Mouse (Mus musculus): ENCODE data around the gene Zfp260. TPM values are rescaled to one million over a fixed set of nuclear protein-coding genes. Genes with fewer than 3 reads are reported as not detected.
"Not testable (repeated sequence)": the region's sequence is repeated elsewhere in the genome, so short reads cannot be mapped to it uniquely, and the experiment has no call there.

The Zfp260 gene
- polyA plus RNA-seq, 1 experiment, result 63.8 TPM

GRCm38 (mm10) chr7:30090970-30091585, 3.5 kb upstream of the Zfp260 start:
- Histone ChIP-seq H3K4me1 (ENCODE audit: control insufficient read depth, insufficient read depth, low read length) (peaks cover 3% of the 10 kb centered on the region), H3K27ac (ENCODE audit: insufficient read depth, low read length) (peak overlapping the region; percentile 93), H3K36me3 (ENCODE audit: control insufficient read depth, insufficient read depth, low read length, poor library complexity, severe bottlenecking) (peaks cover 9% of the 10 kb centered on the region), H3K27me3 (ENCODE audit: control insufficient read depth, insufficient read depth, low read length, poor library complexity, severe bottlenecking) (no peaks in the 10 kb centered on the region), H3K9ac (ENCODE audit: low read depth, poor library complexity, severe bottlenecking) (peak overlapping the region; percentile 48), H3K9me3 (replicated peaks; ENCODE audit: control insufficient read depth, insufficient read depth, low read length, poor library complexity, severe bottlenecking) (no peaks in the 10 kb centered on the region), H3K4me3 (ENCODE audit: low read depth, low read length) (peak overlapping the region; percentile 64)
- TF ChIP-seq EP300 (IDR thresholded peaks at IDR 0.05; ENCODE audit: insufficient read depth, low read depth, low read length), result no peak
- TF ChIP-seq POLR2A (IDR thresholded peaks at IDR 0.05; ENCODE audit: insufficient read depth, low read length), result no peak
- TF ChIP-seq CTCF (IDR thresholded peaks at IDR 0.05; ENCODE audit: low read depth, low read length), result no peak

- Histone ChIP-seq H3K9me3 (replicated peaks; ENCODE audit: control insufficient read depth, insufficient read depth, low read length, poor library complexity, severe bottlenecking) (no peaks in the 10 kb centered on the region), H3K36me3 (ENCODE audit: control insufficient read depth, insufficient read depth, low read length, poor library complexity, severe bottlenecking) (no peaks in the 10 kb centered on the region), H3K4me1 (ENCODE audit: control insufficient read depth, insufficient read depth, low read length) (peaks cover 3% of the 10 kb centered on the region), H3K27me3 (ENCODE audit: control insufficient read depth, insufficient read depth, low read length, poor library complexity, severe bottlenecking) (no peaks in the 10 kb centered on the region), H3K4me3 (ENCODE audit: low read depth, low read length) (no peak overlapping the region), H3K27ac (ENCODE audit: insufficient read depth, low read length) (no peak overlapping the region), H3K9ac (ENCODE audit: low read depth, poor library complexity, severe bottlenecking) (no peak overlapping the region)
- TF ChIP-seq EP300 (IDR thresholded peaks at IDR 0.05; ENCODE audit: insufficient read depth, low read depth, low read length) (no peak), CTCF (IDR thresholded peaks at IDR 0.05; ENCODE audit: low read depth, low read length) (no peak), POLR2A (IDR thresholded peaks at IDR 0.05; ENCODE audit: insufficient read depth, low read length) (no peak)
Observed at GRCm38 (mm10) chr7:30092666-30093065, 1.9 kb upstream of the Zfp260 start.

- Histone ChIP-seq H3K36me3 (ENCODE audit: control insufficient read depth, insufficient read depth, low read length, poor library complexity, severe bottlenecking) (no peaks in the 10 kb centered on the region), H3K4me3 (ENCODE audit: low read depth, low read length) (peak overlapping the region; percentile 27; the same call in 1 of the 2 replicates), H3K4me1 (ENCODE audit: control insufficient read depth, insufficient read depth, low read length) (no peaks in the 10 kb centered on the region), H3K27ac (ENCODE audit: insufficient read depth, low read length) (peak overlapping the region; percentile 76), H3K9ac (ENCODE audit: low read depth, poor library complexity, severe bottlenecking) (peak overlapping the region; percentile 77), H3K9me3 (replicated peaks; ENCODE audit: control insufficient read depth, insufficient read depth, low read length, poor library complexity, severe bottlenecking) (no peaks in the 10 kb centered on the region), H3K27me3 (ENCODE audit: control insufficient read depth, insufficient read depth, low read length, poor library complexity, severe bottlenecking) (no peaks in the 10 kb centered on the region)
- TF ChIP-seq POLR2A (IDR thresholded peaks at IDR 0.05; ENCODE audit: insufficient read depth, low read length), result no peak
Observed at GRCm38 (mm10) chr7:30093918-30094415, 610 bp upstream of the Zfp260 start.

- H3K4me3 ChIP-seq (ENCODE audit: low read depth, low read length), result peak overlapping the region; percentile 51
- no peaks in the 10 kb centered on the region for H3K27me3 ChIP-seq (ENCODE audit: control insufficient read depth, insufficient read depth, low read length, poor library complexity, severe bottlenecking)
- TF ChIP-seq CTCF (IDR thresholded peaks at IDR 0.05; ENCODE audit: low read depth, low read length), result no peak
- TF ChIP-seq POLR2A (IDR thresholded peaks at IDR 0.05; ENCODE audit: insufficient read depth, low read length), result no peak
- TF ChIP-seq EP300 (IDR thresholded peaks at IDR 0.05; ENCODE audit: insufficient read depth, low read depth, low read length), result no peak
- H3K36me3 ChIP-seq (ENCODE audit: control insufficient read depth, insufficient read depth, low read length, poor library complexity, severe bottlenecking), result no peaks in the 10 kb centered on the region
- no peaks in the 10 kb centered on the region for H3K9me3 ChIP-seq (replicated peaks; ENCODE audit: control insufficient read depth, insufficient read depth, low read length, poor library complexity, severe bottlenecking)
- peak overlapping the region; percentile 77 for H3K9ac ChIP-seq (ENCODE audit: low read depth, poor library complexity, severe bottlenecking)
- no peaks in the 10 kb centered on the region for H3K4me1 ChIP-seq (ENCODE audit: control insufficient read depth, insufficient read depth, low read length)
- peak overlapping the region; percentile 20; the same call in 1 of the 2 replicates for H3K27ac ChIP-seq (ENCODE audit: insufficient read depth, low read length)
Observed at GRCm38 (mm10) chr7:30095551-30096125, 1.1 kb downstream of the Zfp260 start.

GRCm38 (mm10) chr7:30099297-30099696, 4.7 kb downstream of the Zfp260 start:
- Histone ChIP-seq H3K27me3 (ENCODE audit: control insufficient read depth, insufficient read depth, low read length, poor library complexity, severe bottlenecking) (no peaks in the 10 kb centered on the region), H3K4me1 (ENCODE audit: control insufficient read depth, insufficient read depth, low read length) (no peaks in the 10 kb centered on the region), H3K4me3 (ENCODE audit: low read depth, low read length) (peak overlapping the region; percentile 54; the same call in 1 of the 2 replicates), H3K9ac (ENCODE audit: low read depth, poor library complexity, severe bottlenecking) (no peak overlapping the region), H3K27ac (ENCODE audit: insufficient read depth, low read length) (no peak overlapping the region), H3K9me3 (replicated peaks; ENCODE audit: control insufficient read depth, insufficient read depth, low read length, poor library complexity, severe bottlenecking) (0 out of 2 replicates have a peak, but pooled peaks cover 5% of the 10 kb centered on the region), H3K36me3 (ENCODE audit: control insufficient read depth, insufficient read depth, low read length, poor library complexity, severe bottlenecking) (peaks cover 16% of the 10 kb centered on the region)
- TF ChIP-seq EP300 (IDR thresholded peaks at IDR 0.05; ENCODE audit: insufficient read depth, low read depth, low read length) (no peak), POLR2A (IDR thresholded peaks at IDR 0.05; ENCODE audit: insufficient read depth, low read length) (no peak)

GRCm38 (mm10) chr7:30116076-30116475, 21.5 kb downstream of the Zfp260 start:
- Histone ChIP-seq H3K4me3 (ENCODE audit: low read depth, low read length) (no peak overlapping the region), H3K27ac (ENCODE audit: insufficient read depth, low read length) (no peak overlapping the region), H3K9ac (ENCODE audit: low read depth, poor library complexity, severe bottlenecking) (no peak overlapping the region), H3K36me3 (ENCODE audit: control insufficient read depth, insufficient read depth, low read length, poor library complexity, severe bottlenecking) (no peaks in the 10 kb centered on the region), H3K27me3 (ENCODE audit: control insufficient read depth, insufficient read depth, low read length, poor library complexity, severe bottlenecking) (no peaks in the 10 kb centered on the region), H3K4me1 (ENCODE audit: control insufficient read depth, insufficient read depth, low read length) (no peaks in the 10 kb centered on the region), H3K9me3 (replicated peaks; ENCODE audit: control insufficient read depth, insufficient read depth, low read length, poor library complexity, severe bottlenecking) (peaks cover 34% of the 10 kb centered on the region)
- no peak for TF ChIP-seq POLR2A (IDR thresholded peaks at IDR 0.05; ENCODE audit: insufficient read depth, low read length)
- no peak for TF ChIP-seq CTCF (IDR thresholded peaks at IDR 0.05; ENCODE audit: low read depth, low read length)
- TF ChIP-seq EP300 (IDR thresholded peaks at IDR 0.05; ENCODE audit: insufficient read depth, low read depth, low read length), result no peak

- H3K27me3 ChIP-seq (ENCODE audit: control insufficient read depth, insufficient read depth, low read length, poor library complexity, severe bottlenecking); H3K4me1 ChIP-seq (ENCODE audit: control insufficient read depth, insufficient read depth, low read length): not testable (repeated sequence)
Observed at GRCm38 (mm10) chr7:30117935-30118334, 23.4 kb downstream of the Zfp260 start.

More at GRCm38 (mm10) chr7:30117935-30118334, 23.4 kb downstream of the Zfp260 start:
- not testable (repeated sequence) for H3K4me3 ChIP-seq (ENCODE audit: low read depth, low read length); H3K9ac ChIP-seq (ENCODE audit: low read depth, poor library complexity, severe bottlenecking); H3K36me3 ChIP-seq (ENCODE audit: control insufficient read depth, insufficient read depth, low read length, poor library complexity, severe bottlenecking)
- peaks cover 34% of the 10 kb centered on the region for H3K9me3 ChIP-seq (replicated peaks; ENCODE audit: control insufficient read depth, insufficient read depth, low read length, poor library complexity, severe bottlenecking)
- H3K27ac ChIP-seq (ENCODE audit: insufficient read depth, low read length), result peak overlapping the region; percentile 78

Data from ES-Bruce4 (cell line).